Mouse (Mus musculus): ENCODE measurements around the gene Samm50. TPM values are rescaled to one million over a fixed set of nuclear protein-coding genes. Genes with fewer than 3 reads are reported as not detected.

Samm50 gene
- 33.3 TPM for polyA plus RNA-seq (2014; fragmentation: Illumina TruSeq; extraction: RNeasy Lipid Tissue Mini Kit (QIAGEN cat#74804); ENCODE audit: low replicate concordance)

DNA sequence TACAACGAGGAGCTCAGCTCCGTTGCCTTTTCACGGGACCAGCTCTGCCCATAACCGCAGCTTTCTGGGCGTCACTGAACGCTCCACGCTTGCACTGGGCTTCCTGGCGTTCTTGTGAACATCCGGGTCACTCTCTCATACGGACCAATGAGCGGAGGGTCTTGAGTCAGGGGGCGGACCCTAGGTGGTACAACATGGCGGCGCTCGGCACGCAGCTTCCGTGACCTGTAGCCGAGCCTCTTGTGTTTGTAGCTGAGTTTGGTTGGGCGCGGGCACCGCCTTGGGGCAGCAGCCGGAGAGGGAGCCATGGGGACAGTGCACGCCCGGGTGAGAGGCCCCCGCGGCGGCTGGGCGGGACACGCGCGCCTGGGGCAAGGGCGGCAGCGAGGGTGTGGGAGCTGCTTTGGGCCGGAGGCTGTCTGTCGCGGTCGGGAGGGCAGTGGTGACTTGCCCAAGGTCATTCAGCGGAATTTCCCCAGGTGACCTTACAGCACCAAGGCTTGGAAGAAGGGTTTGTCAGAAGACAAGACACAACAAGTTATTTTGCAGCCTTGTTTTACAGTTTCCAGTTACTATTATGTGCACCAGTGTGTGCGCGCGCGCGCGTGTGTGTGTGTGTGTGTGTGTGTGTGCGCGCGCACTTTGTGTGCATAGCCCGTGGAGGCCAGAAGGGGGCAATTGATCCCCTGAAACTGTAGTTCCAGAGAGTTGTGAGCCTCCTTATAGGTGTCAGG is at the start of gene Samm50:
Gene Samm50, plus strand, starts transcription at position 184 of the 734 bp plus-strand sequence.

DNA sequence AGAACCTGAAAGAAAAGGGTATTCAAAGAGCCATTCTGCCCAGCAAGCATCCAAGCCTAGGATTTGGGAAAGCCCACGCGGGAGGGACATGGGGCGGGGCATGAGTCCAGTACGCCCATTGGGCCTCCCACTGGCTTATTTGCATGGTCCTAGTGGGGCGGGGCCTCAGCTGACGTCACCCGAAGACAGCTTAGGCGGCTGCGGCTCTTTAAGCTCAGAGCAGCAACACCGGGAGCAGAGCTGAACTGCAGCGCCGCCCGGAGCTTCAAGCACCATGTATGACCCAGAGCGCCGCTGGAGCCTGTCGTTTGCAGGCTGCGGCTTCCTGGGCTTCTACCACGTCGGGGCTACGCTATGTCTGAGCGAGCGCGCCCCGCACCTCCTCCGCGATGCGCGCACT is 24.4 kb upstream of the Samm50 start, which contains the start of gene Pnpla3:
Gene Pnpla3, plus strand, starts transcription at position 238 of the 400 bp plus-strand sequence.

DNA sequence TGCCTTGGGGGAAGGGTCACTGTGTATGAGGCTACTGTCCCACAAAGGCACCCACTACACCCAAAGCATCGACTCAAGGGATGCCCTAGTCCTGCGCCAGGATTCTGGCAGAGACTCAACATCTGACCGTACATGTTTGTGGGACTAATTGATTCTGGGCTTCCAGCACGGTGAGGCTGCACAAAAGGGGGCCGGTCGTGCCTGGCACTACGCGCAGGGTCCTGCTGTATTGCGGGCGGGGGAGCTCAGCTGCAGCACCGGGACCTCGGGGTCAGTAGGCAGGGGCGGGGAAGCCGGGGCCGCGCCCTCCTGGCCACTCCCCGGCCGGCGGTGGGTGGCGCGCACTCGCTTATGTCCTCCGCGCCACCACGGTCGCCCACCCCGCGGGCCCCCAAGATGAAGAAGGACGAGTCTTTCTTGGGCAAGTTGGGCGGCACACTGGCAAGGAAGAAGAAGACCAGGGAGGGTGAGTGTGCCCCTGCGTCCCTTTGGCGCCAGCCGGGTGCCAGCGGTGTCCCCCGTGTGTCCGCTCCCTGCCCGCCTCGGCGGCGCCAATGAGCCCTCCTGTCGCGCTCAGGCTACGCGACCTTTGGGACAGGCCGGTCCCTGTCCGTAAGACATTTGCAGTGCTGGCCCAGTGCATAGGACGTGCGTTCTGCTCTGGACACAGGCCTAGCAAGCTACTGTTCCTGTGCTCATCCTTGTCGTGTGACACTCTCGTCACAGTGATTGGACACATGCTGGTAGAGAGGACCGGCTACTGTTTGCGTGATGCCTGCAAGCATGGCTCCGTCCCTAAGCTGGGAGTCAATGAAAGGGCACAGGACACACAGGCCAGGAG is 39.9 kb downstream of the Samm50 start, which contains the start of gene Parvb:
Gene Parvb, plus strand, starts transcription at position 323 of the 841 bp plus-strand sequence.

Other genes with a start within 250 kb of the Samm50 start
- gene Efcab6, start 126.9 kb upstream of the Samm50 start, polyA plus RNA-seq (2014; fragmentation: Illumina TruSeq; extraction: RNeasy Lipid Tissue Mini Kit (QIAGEN cat#74804); ENCODE audit: low replicate concordance), result not detected
- 0.30 TPM for gene Sult4a1, start 86.5 kb upstream of the Samm50 start, polyA plus RNA-seq (2014; fragmentation: Illumina TruSeq; extraction: RNeasy Lipid Tissue Mini Kit (QIAGEN cat#74804); ENCODE audit: low replicate concordance)
- not detected for gene Pnpla5, start 69.1 kb upstream of the Samm50 start, polyA plus RNA-seq (2014; fragmentation: Illumina TruSeq; extraction: RNeasy Lipid Tissue Mini Kit (QIAGEN cat#74804); ENCODE audit: low replicate concordance)
- not detected for gene Pnpla3, start 24.4 kb upstream of the Samm50 start, polyA plus RNA-seq (2014; fragmentation: Illumina TruSeq; extraction: RNeasy Lipid Tissue Mini Kit (QIAGEN cat#74804); ENCODE audit: low replicate concordance)
- gene Parvb, start 39.8 kb downstream of the Samm50 start, polyA plus RNA-seq (2014; fragmentation: Illumina TruSeq; extraction: RNeasy Lipid Tissue Mini Kit (QIAGEN cat#74804); ENCODE audit: low replicate concordance), result 0.63 TPM
- not detected for gene Parvg, start 131.8 kb downstream of the Samm50 start, polyA plus RNA-seq (2014; fragmentation: Illumina TruSeq; extraction: RNeasy Lipid Tissue Mini Kit (QIAGEN cat#74804); ENCODE audit: low replicate concordance)

All from small intestine, adult 10 weeks (tissue).